Mouse (Mus musculus) hindbrain, embryonic 10.5 days (tissue): ENCODE data around the gene Cend1. TPM values are rescaled to one million over a fixed set of nuclear protein-coding genes. Genes with fewer than 3 reads are reported as not detected.
A peak's percentile ranks its signal among the peaks of the same experiment; 100 is the strongest.
"Not testable (repeated sequence)": the region's sequence is repeated elsewhere in the genome, so short reads cannot be mapped to it uniquely, and the experiment has no call there.

Source experiments
- DNase-seq: peaks from one replicate; pipeline ENCODE4 v3.0.0-alpha.2; 2017; ENCODE audit warnings: low spot score
- H3K27ac ChIP-seq: fragments of 300-500 bp; sonication (generic); 2 replicates; pipeline ENCODE4 v1.5.1; 2016; ENCODE audit warnings: mild to moderate bottlenecking, moderate library complexity
- H3K27me3 ChIP-seq: fragments of 300-500 bp; sonication (generic); 2 replicates; pipeline ENCODE4 v1.6.1; 2016; ENCODE audit warnings: mild to moderate bottlenecking; ENCODE audit not compliant: poor library complexity, insufficient read depth, severe bottlenecking
- H3K36me3 ChIP-seq: fragments of 300-500 bp; sonication (generic); 2 replicates; pipeline ENCODE4 v1.6.1; 2016; ENCODE audit warnings: mild to moderate bottlenecking, moderate library complexity
- H3K4me1 ChIP-seq: fragments of 300-500 bp; sonication (generic); replicated peaks from 2 replicates; pipeline ENCODE4 v1.6.1; 2016; ENCODE audit warnings: mild to moderate bottlenecking
- H3K4me3 ChIP-seq: fragments of 300-500 bp; sonication (generic); 2 replicates; pipeline ENCODE4 v1.5.1; 2016; ENCODE audit warnings: mild to moderate bottlenecking, moderate library complexity
- H3K9me3 ChIP-seq: fragments of 300-500 bp; sonication (generic); 2 replicates; pipeline ENCODE4 v1.6.1; 2016; ENCODE audit warnings: mild to moderate bottlenecking, moderate library complexity
- WGBS: fragments of 180-500 bp; shearing (Covaris S2); methylation state at CpG from one replicate; pipeline ENCODE4 v1.1.7; 2016; 5-methylcytosine and 5-hydroxymethylcytosine counted together
- polyA plus RNA-seq: library from polyadenylated mRNA; unstranded; fragments of >200 nt; fragmentation: Nextera tagmentation; extraction: Ambion mirVana; gene quantifications from 2 replicates; pipeline ENCODE4 v1.2.1, GENCODE M21; 2016

Gene Cend1
- polyA plus RNA-seq, 1 experiment from 2014 or later, result 21.9 TPM

- H3K27ac ChIP-seq, result peak within 1 kb of the TSS; percentile 96
- H3K4me3 ChIP-seq, result peak within 1 kb of the TSS; percentile 67
- under 1% methylated on average over 63 of the region's 63 CpGs for WGBS
- no peaks in the 10 kb centered on the region for H3K9me3 ChIP-seq
- H3K4me1 ChIP-seq, result peaks cover 36% of the 10 kb centered on the region
- peaks cover 44% of the 10 kb centered on the region for H3K36me3 ChIP-seq
- no peaks in the 10 kb centered on the region for H3K27me3 ChIP-seq
- peak; percentile 95 for DNase-seq
Observed at GRCm38 (mm10) chr7:141447110-141447991, 18.1 kb upstream of the Cend1 start, which contains the start of gene Rplp2. Gene Rplp2 (plus strand): TSS chr7:141447370.

- 86% methylated on average over 3 of the region's 3 CpGs for WGBS
- Histone ChIP-seq H3K27ac (peak overlapping the region; percentile 96; the same call in 1 of the 2 replicates), H3K4me3 (peak overlapping the region; percentile 67; the same call in 1 of the 2 replicates), H3K4me1 (peaks cover 46% of the 10 kb centered on the region), H3K36me3 (peaks cover 44% of the 10 kb centered on the region)
- H3K9me3 ChIP-seq, DNase-seq, H3K27me3 ChIP-seq: not testable (repeated sequence)
Observed at GRCm38 (mm10) chr7:141446374-141446773, 17.1 kb upstream of the Cend1 start.

DNA sequence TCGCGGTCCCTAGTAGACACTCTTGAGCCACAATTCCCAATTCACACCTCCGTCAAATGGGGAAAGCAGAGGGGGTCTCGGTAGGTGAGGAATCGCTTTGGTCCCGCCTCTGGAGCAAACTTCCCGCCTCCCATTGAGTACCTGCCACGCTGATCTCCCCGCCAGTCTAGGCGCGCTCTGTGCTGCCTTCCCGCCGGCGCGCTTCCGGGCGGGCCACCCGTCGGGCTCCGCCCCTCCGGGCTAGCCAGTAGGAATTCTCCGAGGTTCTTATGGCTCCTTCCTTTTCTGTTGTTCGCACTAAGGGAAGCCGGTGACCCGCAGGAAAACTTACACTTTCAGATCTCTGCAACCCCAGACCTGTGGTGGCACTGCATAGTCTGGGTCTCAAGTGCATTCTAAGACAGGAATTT lies 14.5 kb upstream of the Cend1 start, which contains the start of gene Pidd1:
Gene Pidd1, minus strand, starts transcription at position 198 of the 410 bp plus-strand sequence.
- H3K4me3 ChIP-seq, result peak within 1 kb of the TSS; percentile 60
- peaks cover 53% of the 10 kb centered on the region for H3K4me1 ChIP-seq
- peak within 1 kb of the TSS; percentile 86 for H3K27ac ChIP-seq

GRCm38 (mm10) chr7:141443081-141443821 lies 14.0 kb upstream of the Cend1 start:
- DNase-seq, result peak; percentile 62

More for the DNA sequence above, 14.5 kb upstream of the Cend1 start, which contains the start of gene Pidd1:
- WGBS, result under 1% methylated on average over 25 of the region's 25 CpGs
- Histone ChIP-seq H3K27me3 (no peaks in the 10 kb centered on the region), H3K9me3 (no peaks in the 10 kb centered on the region), H3K36me3 (peaks cover 44% of the 10 kb centered on the region)
- peak; percentile 79 for DNase-seq

DNA sequence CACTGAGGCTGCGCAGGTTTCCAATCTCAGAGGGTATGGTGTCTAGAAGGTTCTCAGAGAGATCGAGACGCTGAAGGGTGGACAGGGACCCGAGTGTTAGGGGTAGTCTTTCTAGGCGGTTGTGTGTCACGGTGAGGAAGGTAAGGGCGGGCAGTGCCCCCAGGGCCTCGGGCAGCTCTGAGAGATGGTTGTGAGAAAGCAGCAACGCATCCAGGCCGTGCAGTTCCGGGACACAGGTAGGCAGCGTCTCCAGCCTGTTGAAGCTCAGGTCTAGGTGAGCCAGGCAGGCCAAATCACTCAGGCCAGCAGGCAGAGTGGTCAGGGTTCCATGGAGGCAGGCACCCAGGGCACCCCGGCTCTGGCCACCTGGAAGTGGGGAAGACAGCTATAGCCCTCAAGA lies 12.9 kb upstream of the Cend1 start:
- 93% methylated on average over 13 of the region's 13 CpGs for WGBS
- Histone ChIP-seq H3K4me3 (peak overlapping the region; percentile 60), H3K4me1 (peaks cover 51% of the 10 kb centered on the region), H3K9me3 (no peaks in the 10 kb centered on the region), H3K36me3 (peaks cover 48% of the 10 kb centered on the region), H3K27me3 (no peaks in the 10 kb centered on the region), H3K27ac (peak overlapping the region; percentile 86)
- no peak for DNase-seq

More at GRCm38 (mm10) chr7:141443081-141443821, 14.0 kb upstream of the Cend1 start:
- H3K27me3 ChIP-seq, result no peaks in the 10 kb centered on the region
- H3K4me1 ChIP-seq, result peaks cover 47% of the 10 kb centered on the region
- WGBS, result 28% methylated on average over 12 of the region's 12 CpGs
- peak overlapping the region; percentile 60 for H3K4me3 ChIP-seq
- H3K9me3 ChIP-seq, result no peaks in the 10 kb centered on the region
- peak overlapping the region; percentile 86 for H3K27ac ChIP-seq
- peaks cover 44% of the 10 kb centered on the region for H3K36me3 ChIP-seq

DNA sequence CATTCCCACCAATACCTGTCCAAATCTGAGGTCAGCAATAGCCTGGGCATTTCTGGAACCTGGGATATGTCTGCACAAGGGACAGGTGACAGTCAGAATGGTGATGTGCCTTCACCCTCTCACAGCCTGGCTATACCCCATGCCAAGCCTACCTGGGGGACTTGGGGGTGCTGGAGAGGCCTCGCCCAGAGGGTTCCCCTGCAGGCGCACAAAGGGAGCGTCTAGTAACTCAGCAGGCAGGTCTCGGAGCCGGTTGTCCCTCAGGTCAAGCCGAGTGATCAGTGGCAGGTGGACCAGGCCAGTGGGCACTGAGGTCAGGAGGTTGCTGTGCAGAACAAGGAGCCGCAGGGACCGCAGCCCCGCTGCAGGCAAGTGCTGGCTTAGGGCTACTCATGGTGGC lies 12.2 kb upstream of the Cend1 start:
- Histone ChIP-seq H3K4me1 (peaks cover 58% of the 10 kb centered on the region), H3K36me3 (peaks cover 48% of the 10 kb centered on the region), H3K4me3 (peak overlapping the region; percentile 60; the same call in 1 of the 2 replicates), H3K27me3 (no peaks in the 10 kb centered on the region), H3K27ac (0 out of 2 replicates have a peak overlapping the region, but pooled peaks have one; percentile 86), H3K9me3 (no peaks in the 10 kb centered on the region)
- WGBS, result 92% methylated on average over 9 of the region's 9 CpGs
- no peak for DNase-seq

- no peak for DNase-seq
- H3K4me3 ChIP-seq, result no peak overlapping the region
- WGBS, result 41% methylated on average over 6 of the region's 6 CpGs
- no peaks in the 10 kb centered on the region for H3K27me3 ChIP-seq
- H3K36me3 ChIP-seq, result peaks cover 48% of the 10 kb centered on the region
- H3K27ac ChIP-seq, result no peak overlapping the region
- no peaks in the 10 kb centered on the region for H3K9me3 ChIP-seq
- peaks cover 67% of the 10 kb centered on the region for H3K4me1 ChIP-seq
Observed at GRCm38 (mm10) chr7:141440613-141441012, 11.3 kb upstream of the Cend1 start.

DNA sequence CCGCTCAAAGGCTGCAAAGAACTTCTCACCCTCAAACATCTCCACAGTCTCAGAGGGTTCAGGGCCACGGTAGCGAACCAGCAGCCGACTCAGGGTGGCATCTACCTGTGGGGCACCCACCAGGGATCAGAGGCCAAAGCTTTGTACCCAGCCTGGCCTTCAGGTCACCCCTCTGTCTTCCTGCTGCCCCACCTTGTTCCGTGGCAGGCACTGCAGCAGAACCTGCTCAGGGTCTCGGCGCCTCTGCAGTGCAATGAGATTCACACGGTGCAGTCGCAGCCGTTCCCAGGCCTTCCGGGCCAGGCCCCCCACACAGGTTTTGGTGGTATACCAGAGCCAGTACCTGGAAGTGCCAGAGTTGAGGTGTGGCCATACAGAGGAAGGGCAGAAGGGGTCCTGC lies 10.5 kb upstream of the Cend1 start:
- H3K4me1 ChIP-seq, result peaks cover 75% of the 10 kb centered on the region
- H3K9me3 ChIP-seq, result no peaks in the 10 kb centered on the region
- no peaks in the 10 kb centered on the region for H3K27me3 ChIP-seq
- no peak for DNase-seq
- WGBS, result 95% methylated on average over 11 of the region's 11 CpGs
- H3K36me3 ChIP-seq, result peaks cover 48% of the 10 kb centered on the region
- H3K27ac ChIP-seq, result no peak overlapping the region
- no peak overlapping the region for H3K4me3 ChIP-seq

- H3K4me3 ChIP-seq, result no peak overlapping the region
- H3K36me3 ChIP-seq, result peaks cover 48% of the 10 kb centered on the region
- H3K4me1 ChIP-seq, result peaks cover 78% of the 10 kb centered on the region
- no peak for DNase-seq
- no peaks in the 10 kb centered on the region for H3K9me3 ChIP-seq
- H3K27me3 ChIP-seq, result no peaks in the 10 kb centered on the region
- WGBS, result 97% methylated on average over 10 of the region's 10 CpGs
- H3K27ac ChIP-seq, result no peak overlapping the region
Observed at GRCm38 (mm10) chr7:141439140-141439679, 9.9 kb upstream of the Cend1 start.

DNA sequence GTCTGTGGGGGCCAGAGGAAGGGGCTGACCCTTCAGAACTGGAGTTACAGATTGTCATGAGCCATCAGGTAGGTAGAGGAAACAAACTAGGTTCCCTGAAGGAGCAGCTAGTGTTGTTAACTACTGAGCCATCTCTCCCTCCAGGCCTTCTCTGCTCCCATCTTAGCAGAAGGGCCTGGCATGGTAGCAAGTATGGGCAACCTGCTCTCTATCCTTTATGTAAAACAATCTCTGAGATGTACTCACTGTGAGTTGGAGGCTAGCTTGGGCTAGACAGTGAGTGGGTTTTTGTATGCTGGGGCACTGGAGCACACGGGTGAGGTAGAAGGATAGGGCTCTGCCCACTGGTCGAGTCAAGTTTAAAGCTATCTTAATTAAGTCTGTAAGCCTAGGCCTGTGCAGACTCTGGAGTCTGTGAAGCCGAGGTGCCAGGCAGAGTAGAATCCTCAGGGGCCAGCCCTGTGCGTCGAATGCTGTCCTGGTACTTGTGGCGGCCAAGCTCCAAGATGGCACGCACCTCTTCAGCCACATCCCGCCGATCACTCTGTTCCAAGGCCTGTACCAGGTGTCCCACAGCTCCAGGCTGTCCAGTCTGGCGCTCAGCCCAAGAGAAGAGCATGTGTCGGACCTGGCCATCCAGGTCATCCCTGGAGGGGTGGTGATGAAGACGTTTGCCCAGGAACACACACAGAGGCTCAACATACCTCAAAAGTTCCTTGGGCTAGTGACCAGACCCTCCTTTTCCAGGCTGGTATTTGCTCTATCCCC lies 9.1 kb upstream of the Cend1 start:
- no peak for DNase-seq
- no peak overlapping the region for H3K27ac ChIP-seq
- 91% methylated on average over 12 of the region's 12 CpGs for whole genome bisulfite sequencing
- H3K4me1 ChIP-seq, result peaks cover 78% of the 10 kb centered on the region
- peaks cover 53% of the 10 kb centered on the region for H3K36me3 ChIP-seq
- H3K27me3 ChIP-seq, result no peaks in the 10 kb centered on the region
- no peak overlapping the region for H3K4me3 ChIP-seq
- no peaks in the 10 kb centered on the region for H3K9me3 ChIP-seq

DNA sequence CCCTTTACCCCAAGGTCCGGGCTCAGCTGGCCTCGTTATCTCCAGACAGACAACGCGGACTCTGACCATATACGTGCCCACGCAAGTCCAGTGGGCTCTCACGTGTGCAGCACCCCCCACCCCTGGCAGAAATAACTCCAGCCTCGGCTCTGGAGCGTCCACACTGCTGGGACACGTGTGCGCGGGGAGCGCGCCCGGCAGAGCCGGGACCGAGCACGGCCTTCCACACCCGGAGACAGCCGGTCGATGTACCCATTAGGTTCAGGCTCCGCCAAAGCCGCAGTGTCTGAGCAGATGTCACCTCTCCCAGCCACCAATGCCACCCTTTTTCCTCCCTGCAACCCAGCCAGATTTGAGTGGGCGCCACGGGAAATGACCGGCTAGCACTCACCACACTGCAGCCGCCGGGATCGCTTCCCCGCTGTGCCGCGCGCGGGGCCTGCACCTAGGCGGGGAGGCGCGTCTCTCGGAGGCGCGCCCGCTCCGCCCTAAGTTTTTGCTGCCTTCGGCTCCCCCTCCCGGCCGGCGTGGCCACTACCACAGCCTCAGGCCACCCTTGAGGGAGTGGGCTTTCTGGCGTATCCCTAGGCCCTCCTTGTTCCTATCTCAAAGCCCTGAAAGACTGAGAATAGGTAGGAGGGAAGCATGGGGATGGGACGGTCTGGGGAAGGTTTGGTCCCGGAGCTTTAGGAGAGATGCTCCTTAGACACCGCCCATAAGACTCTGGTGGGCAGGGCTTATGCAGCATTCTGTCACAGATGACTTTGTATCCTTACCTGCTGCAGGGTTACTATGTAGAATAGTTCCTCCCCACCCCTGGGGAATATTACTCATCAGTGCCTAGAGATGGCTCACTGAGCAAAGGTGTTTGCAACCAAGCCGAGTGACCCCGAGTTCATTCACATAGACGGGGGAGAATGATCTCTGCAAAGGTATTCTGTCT lies 8.2 kb upstream of the Cend1 start, which contains the start of gene Slc25a22:
Gene Slc25a22, minus strand, starts transcription at position 715 of the 943 bp plus-strand sequence.
- peak within 1 kb of the TSS; percentile 87 for H3K27ac ChIP-seq
- peak; percentile 85 for DNase-seq
- H3K4me3 ChIP-seq, result peak within 1 kb of the TSS; percentile 63
- H3K4me1 ChIP-seq, result peaks cover 78% of the 10 kb centered on the region
- no peaks in the 10 kb centered on the region for H3K27me3 ChIP-seq
- H3K36me3 ChIP-seq, result peaks cover 60% of the 10 kb centered on the region
- 6% methylated on average over 53 of the region's 53 CpGs for WGBS
- no peaks in the 10 kb centered on the region for H3K9me3 ChIP-seq
